Mouse (Mus musculus) E14TG2a.4 (cell line): ENCODE results near the gene Anp32b.

Experiments used
- H3K27me3 ChIP-seq: 2 replicates; pipeline ENCODE4 v1.6.1; 2014; ENCODE audit warnings: low read length, control low read depth; ENCODE audit not compliant: insufficient read depth
- H3K36me3 ChIP-seq: 2 replicates; pipeline ENCODE4 v1.6.1; 2014; ENCODE audit warnings: low read length, control low read depth; ENCODE audit not compliant: insufficient read depth
- H3K4me1 ChIP-seq: replicated peaks from 2 replicates; pipeline ENCODE4 v1.6.1; 2014; ENCODE audit warnings: low read depth, low read length, control low read depth
- H3K4me3 ChIP-seq: replicated peaks from 2 replicates; pipeline ENCODE4 v1.5.1; 2014; ENCODE audit warnings: mild to moderate bottlenecking, low read length
- H3K9me3 ChIP-seq: 2 replicates; pipeline ENCODE4 v1.6.1; 2014; ENCODE audit warnings: low read length, control low read depth
- CTCF ChIP-seq: conservative IDR thresholded peaks from 2 replicates; pipeline ENCODE4 v1.5.1; 2014; ENCODE audit warnings: low read length
- NANOG ChIP-seq: IDR thresholded peaks from 2 replicates; pipeline ENCODE4 v1.6.1; 2014; ENCODE audit warnings: borderline replicate concordance, low read length, mixed read lengths
- POU5F1 ChIP-seq: IDR thresholded peaks from 2 replicates; pipeline ENCODE4 v1.6.1; 2014; ENCODE audit warnings: low read length, borderline replicate concordance

Anp32b gene

GRCm38 (mm10) chr4:46451240-46451757, 597 bp downstream of the Anp32b start:
- TF ChIP-seq POU5F1 (no peak), CTCF (no peak), NANOG (no peak)
- Histone ChIP-seq H3K4me3 (peak overlapping the region; percentile 91), H3K4me1 (peaks cover 53% of the 10 kb centered on the region), H3K36me3 (peaks cover 26% of the 10 kb centered on the region), H3K9me3 (no peaks in the 10 kb centered on the region), H3K27me3 (no peaks in the 10 kb centered on the region)

- Histone ChIP-seq H3K27me3 (no peaks in the 10 kb centered on the region), H3K4me3 (peak overlapping the region; percentile 91), H3K36me3 (peaks cover 32% of the 10 kb centered on the region), H3K9me3 (no peaks in the 10 kb centered on the region), H3K4me1 (peaks cover 59% of the 10 kb centered on the region)
- TF ChIP-seq CTCF (no peak), POU5F1 (no peak), NANOG (no peak)
These were observed 1.2 kb downstream of the Anp32b start for GRCm38 (mm10) chr4:46451758-46452480.

GRCm38 (mm10) chr4:46452481-46452850, 1.8 kb downstream of the Anp32b start:
- Histone ChIP-seq H3K4me1 (peaks cover 65% of the 10 kb centered on the region), H3K27me3 (no peaks in the 10 kb centered on the region), H3K9me3 (no peaks in the 10 kb centered on the region), H3K36me3 (peaks cover 37% of the 10 kb centered on the region), H3K4me3 (peak overlapping the region; percentile 91)
- TF ChIP-seq CTCF (no peak), NANOG (no peak), POU5F1 (no peak)

- TF ChIP-seq NANOG (no peak), POU5F1 (no peak), CTCF (no peak)
- peaks cover 71% of the 10 kb centered on the region for H3K4me1 ChIP-seq
- peaks cover 44% of the 10 kb centered on the region for H3K36me3 ChIP-seq
- H3K27me3 ChIP-seq: no peaks in the 10 kb centered on the region
- peak overlapping the region; percentile 91 for H3K4me3 ChIP-seq
- H3K9me3 ChIP-seq: no peaks in the 10 kb centered on the region
These were observed 2.4 kb downstream of the Anp32b start for GRCm38 (mm10) chr4:46452855-46453719.

- peak overlapping the region; percentile 91 for H3K4me3 ChIP-seq
- H3K4me1 ChIP-seq: peaks cover 73% of the 10 kb centered on the region
- no peak for TF ChIP-seq CTCF
- TF ChIP-seq POU5F1: no peak
- TF ChIP-seq NANOG: no peak
- H3K9me3 ChIP-seq: no peaks in the 10 kb centered on the region
- H3K36me3 ChIP-seq: peaks cover 55% of the 10 kb centered on the region
- no peaks in the 10 kb centered on the region for H3K27me3 ChIP-seq
These were observed 3.6 kb downstream of the Anp32b start for GRCm38 (mm10) chr4:46454097-46454864.

GRCm38 (mm10) chr4:46456762-46457161, 6.1 kb downstream of the Anp32b start:
- H3K4me1 ChIP-seq: peaks cover 85% of the 10 kb centered on the region
- H3K27me3 ChIP-seq: no peaks in the 10 kb centered on the region
- peak overlapping the region; percentile 33 for H3K4me3 ChIP-seq
- no peaks in the 10 kb centered on the region for H3K9me3 ChIP-seq
- H3K36me3 ChIP-seq: peaks cover 80% of the 10 kb centered on the region
- TF ChIP-seq POU5F1: no peak
- no peak for TF ChIP-seq NANOG
- no peak for TF ChIP-seq CTCF

- Histone ChIP-seq H3K4me3 (peak overlapping the region; percentile 33), H3K27me3 (no peaks in the 10 kb centered on the region), H3K4me1 (peaks cover 88% of the 10 kb centered on the region), H3K9me3 (no peaks in the 10 kb centered on the region), H3K36me3 (peaks cover 85% of the 10 kb centered on the region)
- no peak for TF ChIP-seq POU5F1
- TF ChIP-seq CTCF: no peak
- no peak for TF ChIP-seq NANOG
These were observed 6.5 kb downstream of the Anp32b start for GRCm38 (mm10) chr4:46457186-46457585.
